ENCODE assay signal across 8 mouse cellular contexts in genomic region chr5:92434070-92434469, GRCm38 (mm10). TPM values are rescaled to one million over a fixed set of nuclear protein-coding genes. Genes with fewer than 3 reads are reported as not detected.
DNase-seq lines count a peak whose midpoint lies in the region; ATAC-seq lines count a peak whose summit lies in the region.

No protein-coding gene starts in this region.

- H3K27me3 ChIP-seq in neural tube, embryonic 11.5 days (ENCODE audit: control insufficient read depth, insufficient read depth, low read length), result no peaks in the 10 kb centered on the region
- H3K27me3 ChIP-seq in intestine, embryonic 14.5 days (replicated peaks; ENCODE audit: control insufficient read depth, insufficient read depth, low read length), result no peaks in the 10 kb centered on the region
- H3K27me3 ChIP-seq in neural tube, embryonic 15.5 days (replicated peaks), result no peaks in the 10 kb centered on the region

- no peaks in the 10 kb centered on the region; the same call in 1 of the 2 replicates for H3K4me1 ChIP-seq in neural tube, embryonic 11.5 days (ENCODE audit: control insufficient read depth, insufficient read depth, low read length)
- peaks cover 11% of the 10 kb centered on the region; the same call in 1 of the 2 replicates for H3K4me1 ChIP-seq in intestine, embryonic 14.5 days (replicated peaks; ENCODE audit: control insufficient read depth, insufficient read depth, low read length)
- peaks cover 20% of the 10 kb centered on the region for H3K4me1 ChIP-seq in neural tube, embryonic 15.5 days

- no peaks in the 10 kb centered on the region for H3K9me3 ChIP-seq in neural tube, embryonic 11.5 days (ENCODE audit: control insufficient read depth, low read length)
- H3K9me3 ChIP-seq in intestine, embryonic 14.5 days (ENCODE audit: control insufficient read depth, low read length), result no peaks in the 10 kb centered on the region
- H3K9me3 ChIP-seq in neural tube, embryonic 15.5 days (replicated peaks), result no peaks in the 10 kb centered on the region

- peak; percentile 20 for DNase-seq in cerebellum, adult 11-12 months
- no peak for DNase-seq in cerebellum, postnatal 25 days
- DNase-seq in neural tube, embryonic 11.5 days (ENCODE audit: low spot score), result no peak
- no peak for DNase-seq in neural tube, embryonic 10.5 days (ENCODE audit: extremely low spot score, low spot score)
- peak; percentile 53 for DNase-seq in intestine, embryonic 14.5 days (ENCODE audit: low spot score)
- DNase-seq in adipocyte (ENCODE audit: low spot score), result no peak
- no peak for DNase-seq in kidney, postnatal 4 days

- no peak for ATAC-seq in neural tube, embryonic 11.5 days (ENCODE audit: insufficient read depth, low FRiP score, low TSS enrichment)
- ATAC-seq in intestine, embryonic 14.5 days (replicated peaks; ENCODE audit: low FRiP score, low TSS enrichment, low read depth), result no peak
- ATAC-seq in neural tube, embryonic 15.5 days (ENCODE audit: low FRiP score), result no peak

- H3K27ac ChIP-seq in neural tube, embryonic 11.5 days (ENCODE audit: low read depth, low read length), result no peak overlapping the region
- 0 out of 2 replicates have a peak overlapping the region, but pooled peaks have one; percentile 73 for H3K27ac ChIP-seq in intestine, embryonic 14.5 days (ENCODE audit: low read depth)
- no peak overlapping the region for H3K27ac ChIP-seq in neural tube, embryonic 15.5 days (replicated peaks)

- H3K36me3 ChIP-seq in neural tube, embryonic 11.5 days (ENCODE audit: control insufficient read depth, insufficient read depth, low read length), result no peaks in the 10 kb centered on the region
- peaks cover 14% of the 10 kb centered on the region for H3K36me3 ChIP-seq in intestine, embryonic 14.5 days (ENCODE audit: control insufficient read depth, insufficient read depth, low read length)
- peaks cover 3% of the 10 kb centered on the region for H3K36me3 ChIP-seq in neural tube, embryonic 15.5 days

- peak overlapping the region; percentile 74 for H3K4me3 ChIP-seq in neural tube, embryonic 11.5 days (ENCODE audit: low read depth, low read length)
- peak overlapping the region; percentile 65 for H3K4me3 ChIP-seq in intestine, embryonic 14.5 days (ENCODE audit: low read depth, low read length)
- H3K4me3 ChIP-seq in neural tube, embryonic 15.5 days (replicated peaks), result peak overlapping the region; percentile 94

- under 1% methylated on average over 12 of the region's 12 CpGs for WGBS in neural tube, embryonic 11.5 days
- WGBS in intestine, embryonic 14.5 days, result 2% methylated on average over 12 of the region's 12 CpGs
- WGBS in neural tube, embryonic 15.5 days, result 2% methylated on average over 12 of the region's 12 CpGs

- H3K9ac ChIP-seq in neural tube, embryonic 11.5 days (ENCODE audit: low read length), result peak overlapping the region; percentile 83
- H3K9ac ChIP-seq in intestine, embryonic 14.5 days (ENCODE audit: low read length), result peak overlapping the region; percentile 83
- peak overlapping the region; percentile 90 for H3K9ac ChIP-seq in neural tube, embryonic 15.5 days (replicated peaks)

- peak overlapping the region; percentile 67 for H3K4me2 ChIP-seq in neural tube, embryonic 11.5 days (ENCODE audit: low read depth)
- peak overlapping the region; percentile 76 for H3K4me2 ChIP-seq in intestine, embryonic 14.5 days (ENCODE audit: low read length)
- peak overlapping the region; percentile 84 for H3K4me2 ChIP-seq in neural tube, embryonic 15.5 days

RNA-seq across cellular contexts. Expression of gene Nup54, which starts 0.9 kb away (rescaled TPM):
- polyA plus RNA-seq in neural tube, embryonic 11.5 days (2014; fragmentation: Nextera tagmentation; extraction: Ambion mirVana), result 64.2 and 67.0 TPM in 2 replicates
- polyA plus RNA-seq in intestine, embryonic 14.5 days (2014; fragmentation: Nextera tagmentation; extraction: Ambion mirVana), result 57.2 and 62.6 TPM in 2 replicates
- polyA plus RNA-seq in neural tube, embryonic 15.5 days (2015; fragmentation: Nextera tagmentation; extraction: Ambion mirVana), result 49.2 and 50.6 TPM in 2 replicates

Comparison
In these comparisons a context has a peak if more than half of its experiments do, and no peak if none do; other contexts are left out.
1. DNase-seq: peak in cerebellum, adult 11-12 months (single experiment) and intestine, embryonic 14.5 days (single experiment); none in cerebellum, postnatal 25 days (0 of 2), neural tube, embryonic 11.5 days (single experiment), neural tube, embryonic 10.5 days (single experiment), adipocyte (single experiment) and kidney, postnatal 4 days (0 of 2).
2. Peak in every context shown above with its lines, with median percentiles within 50 percentile points of each other: H3K4me2 ChIP-seq, H3K4me3 ChIP-seq and H3K9ac ChIP-seq.